ENCODE assay signal across 10 mouse cellular contexts in genomic region chr16:32129449-32130189, GRCm38 (mm10). TPM values are rescaled to one million over a fixed set of nuclear protein-coding genes. Genes with fewer than 3 reads are reported as not detected.
DNase-seq lines count a peak whose midpoint lies in the region; ATAC-seq lines count a peak whose summit lies in the region.
"Had no signal": no experiment of that assay in that cellular context is flagged by ENCODE, and none has a peak within 500 bp of the region (broad histone marks: within the 10 kb centered on the region; RNA-seq: fewer than 3 reads in every experiment).

No protein-coding gene starts in this region.

- H3K9ac ChIP-seq in kidney, embryonic 14.5 days (ENCODE audit: low read depth, low read length) = no peak overlapping the region
- H3K9ac ChIP-seq in liver, embryonic 12.5 days = peak overlapping the region; percentile 64

- ATAC-seq in kidney, embryonic 14.5 days (ENCODE audit: low FRiP score, low TSS enrichment) = no peak
- peak; percentile 31 for ATAC-seq in activated CD4-positive, CD25-positive, alpha-beta regulatory T cell, adult 4 months
- ATAC-seq in liver, embryonic 12.5 days = 0 out of 2 replicates have a peak, but pooled peaks have one; percentile 10

- H3K9me3 ChIP-seq in kidney, embryonic 14.5 days (ENCODE audit: control insufficient read depth, low read length) = no peaks in the 10 kb centered on the region
- no peaks in the 10 kb centered on the region for H3K9me3 ChIP-seq in liver, embryonic 12.5 days (replicated peaks)

- H3K27ac ChIP-seq in kidney, embryonic 14.5 days (ENCODE audit: low read depth, low read length) = 0 out of 2 replicates have a peak overlapping the region, but pooled peaks have one; percentile 17
- peak overlapping the region; percentile 67 for H3K27ac ChIP-seq in liver, embryonic 12.5 days

- H3K27me3 ChIP-seq in kidney, embryonic 14.5 days (ENCODE audit: control insufficient read depth, insufficient read depth, low read length) = no peaks in the 10 kb centered on the region
- no peaks in the 10 kb centered on the region for H3K27me3 ChIP-seq in liver, embryonic 12.5 days (replicated peaks)

- no peak for DNase-seq in kidney, postnatal 10 days
- DNase-seq in CD4-positive helper T cell, adult 2 months (ENCODE audit: low read depth, low spot score) = peak; percentile 52
- no peak for DNase-seq in ovary, adult 18-20 months (ENCODE audit: low spot score)
- no peak for DNase-seq in adrenal gland, postnatal 36 days
- DNase-seq in frontal cortex, postnatal 36 days (ENCODE audit: low spot score in 2 of 2) = no peak

- H3K4me2 ChIP-seq in kidney, embryonic 14.5 days (replicated peaks; ENCODE audit: low read depth, low read length) = peak overlapping the region; percentile 17
- peak overlapping the region; percentile 77 for H3K4me2 ChIP-seq in liver, embryonic 12.5 days

- H3K4me1 ChIP-seq in kidney, embryonic 14.5 days (ENCODE audit: control insufficient read depth, insufficient read depth, low read length) = no peaks in the 10 kb centered on the region
- peaks cover 23% of the 10 kb centered on the region for H3K4me1 ChIP-seq in liver, embryonic 12.5 days

- 80% methylated on average over 20 of the region's 20 CpGs for WGBS in kidney, embryonic 14.5 days
- 43% methylated on average over 20 of the region's 20 CpGs for WGBS in liver, embryonic 12.5 days (ENCODE audit: insufficient replicate concordance)

- H3K4me3 ChIP-seq in kidney, embryonic 14.5 days (ENCODE audit: low read length) = no peak overlapping the region
- peak overlapping the region; percentile 56 for H3K4me3 ChIP-seq in liver, embryonic 12.5 days

- H3K36me3 ChIP-seq in kidney, embryonic 14.5 days (ENCODE audit: control insufficient read depth, insufficient read depth, low read length) = no peaks in the 10 kb centered on the region
- H3K36me3 ChIP-seq in liver, embryonic 12.5 days = no peaks in the 10 kb centered on the region

RNA-seq across cellular contexts. Expression of gene Cep19, which starts 30.0 kb away (rescaled TPM):
- polyA plus RNA-seq in kidney, embryonic 14.5 days (2014; fragmentation: Nextera tagmentation; extraction: Ambion mirVana) = 39.7 and 43.8 TPM in 2 replicates
- 10 to 100 TPM; 35.3 to 39.2 TPM for polyA plus RNA-seq in activated CD4-positive, CD25-positive, alpha-beta regulatory T cell, adult 4 months (2017; shearing (Covaris generic))
- 7.6 TPM in 2 replicates for polyA plus RNA-seq in liver, embryonic 12.5 days (2016; fragmentation: Nextera tagmentation; extraction: Ambion mirVana)
- 10 to 100 TPM; 11.7 to 12.6 TPM for total RNA-seq in adrenal gland, postnatal 36 days (2021)

RNA-seq across cellular contexts. Expression of gene Pigx, which starts 30.1 kb away (rescaled TPM):
- 147 and 155 TPM in 2 replicates for polyA plus RNA-seq in kidney, embryonic 14.5 days (2014; fragmentation: Nextera tagmentation; extraction: Ambion mirVana)
- 100 to 1,000 TPM; 138 to 151 TPM for polyA plus RNA-seq in activated CD4-positive, CD25-positive, alpha-beta regulatory T cell, adult 4 months (2017; shearing (Covaris generic))
- 33.8 and 37.2 TPM in 2 replicates for polyA plus RNA-seq in liver, embryonic 12.5 days (2016; fragmentation: Nextera tagmentation; extraction: Ambion mirVana)
- 10 to 100 TPM; 25.9 to 34.1 TPM for total RNA-seq in adrenal gland, postnatal 36 days (2021)

RNA-seq across cellular contexts. Expression of gene Nrros, which starts 35.8 kb away (rescaled TPM):
- 14.4 and 18.7 TPM in 2 replicates for polyA plus RNA-seq in kidney, embryonic 14.5 days (2014; fragmentation: Nextera tagmentation; extraction: Ambion mirVana)
- 10 to 100 TPM; 65.3 to 71.7 TPM for polyA plus RNA-seq in activated CD4-positive, CD25-positive, alpha-beta regulatory T cell, adult 4 months (2017; shearing (Covaris generic))
- polyA plus RNA-seq in liver, embryonic 12.5 days (2016; fragmentation: Nextera tagmentation; extraction: Ambion mirVana) = 26.5 and 29.9 TPM in 2 replicates
- 1 to 10 TPM; 5.3 to 8.2 TPM for total RNA-seq in adrenal gland, postnatal 36 days (2021)

RNA-seq across cellular contexts. Expression of gene Bex6, which starts 50.0 kb away (rescaled TPM):
- not detected in 2 replicates for polyA plus RNA-seq in kidney, embryonic 14.5 days (2014; fragmentation: Nextera tagmentation; extraction: Ambion mirVana)
- polyA plus RNA-seq in activated CD4-positive, CD25-positive, alpha-beta regulatory T cell, adult 4 months (2017; shearing (Covaris generic)) = not detected
- polyA plus RNA-seq in liver, embryonic 12.5 days (2016; fragmentation: Nextera tagmentation; extraction: Ambion mirVana) = 1.5 and 1.6 TPM in 2 replicates
- not detected for total RNA-seq in adrenal gland, postnatal 36 days (2021)
- total RNA-seq: gastrocnemius, postnatal 4 days had no signal
- polyA plus RNA-seq: embryonic facial prominence, embryonic 11.5 days had no signal

RNA-seq across cellular contexts. Expression of gene Pak2, which starts 50.5 kb away (rescaled TPM):
- 30.3 and 42.0 TPM in 2 replicates for polyA plus RNA-seq in kidney, embryonic 14.5 days (2014; fragmentation: Nextera tagmentation; extraction: Ambion mirVana)
- polyA plus RNA-seq in activated CD4-positive, CD25-positive, alpha-beta regulatory T cell, adult 4 months (2017; shearing (Covaris generic)) = 10 to 100 TPM; 67.6 to 72.8 TPM
- polyA plus RNA-seq in liver, embryonic 12.5 days (2016; fragmentation: Nextera tagmentation; extraction: Ambion mirVana) = 17.7 and 18.3 TPM in 2 replicates
- total RNA-seq in adrenal gland, postnatal 36 days (2021) = 10 to 100 TPM; 57.5 to 67.9 TPM
